Mouse (Mus musculus): ENCODE data around the gene Cbl.
A peak's percentile ranks its signal among the peaks of the same experiment; 100 is the strongest.
"Not testable (repeated sequence)": the region's sequence is repeated elsewhere in the genome, so short reads cannot be mapped to it uniquely, and the experiment has no call there.

The Cbl gene

DNA sequence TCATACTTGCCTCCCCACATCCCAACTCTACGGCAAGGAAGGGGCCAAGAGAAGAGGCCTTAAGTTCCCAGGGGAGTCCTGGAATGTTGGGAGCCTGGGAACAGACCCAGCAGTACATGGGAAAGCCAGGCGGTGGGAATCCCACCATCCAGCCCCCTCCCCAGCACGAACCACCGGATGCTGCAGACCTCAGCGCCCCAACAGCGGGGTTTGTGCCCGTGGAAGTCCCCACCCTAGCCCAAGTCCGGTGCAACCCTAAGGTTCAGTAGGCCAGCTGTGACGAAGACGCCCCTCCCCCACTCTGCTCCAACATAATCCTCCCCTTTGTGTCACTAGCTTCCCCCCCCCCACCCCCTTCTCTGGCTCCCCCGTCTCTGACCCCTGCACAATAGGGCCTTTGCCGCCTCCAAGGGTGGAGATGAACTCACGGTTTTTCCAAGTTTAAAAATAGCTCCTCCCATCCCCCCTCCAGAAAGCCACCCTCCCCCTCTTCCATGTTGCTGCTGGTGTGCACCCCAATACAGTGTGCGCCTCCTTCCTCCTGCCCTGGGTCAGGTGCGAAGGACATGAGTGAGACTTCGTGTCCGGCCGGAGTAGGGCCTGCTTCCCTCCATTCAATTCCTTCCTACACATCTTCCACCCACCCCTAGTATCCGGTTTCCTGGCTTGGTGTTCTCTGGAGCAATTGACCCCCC is 103.1 kb downstream of the Cbl start:
- DNase-seq (ENCODE audit: low read depth) = no peak

DNA sequence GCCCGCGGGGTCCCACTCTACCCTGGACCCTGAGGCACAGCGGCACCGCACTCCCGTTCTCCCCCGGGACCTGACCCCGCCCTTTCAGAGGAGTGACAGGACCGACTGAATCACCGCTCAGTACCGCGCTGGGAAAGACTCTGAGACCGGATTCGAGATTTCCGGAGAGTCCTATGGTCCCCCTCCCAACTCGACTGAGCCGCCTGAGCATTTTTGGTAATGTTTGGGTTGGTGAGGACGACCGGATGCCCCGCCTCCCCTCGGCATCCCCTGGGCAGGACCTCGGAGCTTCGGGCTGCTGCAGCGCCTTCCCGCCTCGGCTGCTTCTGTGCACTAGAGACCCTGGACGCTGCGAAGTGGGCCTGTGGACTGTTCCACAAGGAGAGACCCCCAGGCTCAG is 103.8 kb downstream of the Cbl start:
- no peak for DNase-seq (ENCODE audit: low read depth)

GRCm38 (mm10) chr9:44129633-44130032 is 104.2 kb downstream of the Cbl start:
- no peak for DNase-seq (ENCODE audit: low read depth)

DNA sequence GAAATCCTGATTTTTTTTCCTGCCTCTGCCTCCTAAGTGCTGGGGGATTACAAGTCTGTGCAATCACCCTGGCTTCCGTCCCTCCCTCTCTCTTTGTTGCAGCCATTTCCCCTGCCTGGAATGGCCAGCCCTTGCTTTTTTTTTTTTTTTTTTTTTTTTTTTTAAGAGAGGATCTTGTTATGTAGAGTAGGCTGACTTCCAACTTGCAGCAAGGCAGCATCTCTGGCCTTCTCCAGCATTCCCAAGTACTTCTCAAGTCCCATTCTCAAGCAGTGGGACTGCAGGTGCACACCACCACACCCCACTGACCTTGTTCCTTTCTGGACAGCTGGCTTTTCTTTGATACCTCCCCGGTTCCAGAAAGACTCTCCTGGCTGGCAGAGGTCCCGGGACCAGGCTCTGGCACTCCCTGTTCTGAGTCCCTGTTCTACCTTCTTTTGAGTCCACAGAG is 106.5 kb downstream of the Cbl start:
- no peak for DNase-seq (ENCODE audit: low read depth)

DNA sequence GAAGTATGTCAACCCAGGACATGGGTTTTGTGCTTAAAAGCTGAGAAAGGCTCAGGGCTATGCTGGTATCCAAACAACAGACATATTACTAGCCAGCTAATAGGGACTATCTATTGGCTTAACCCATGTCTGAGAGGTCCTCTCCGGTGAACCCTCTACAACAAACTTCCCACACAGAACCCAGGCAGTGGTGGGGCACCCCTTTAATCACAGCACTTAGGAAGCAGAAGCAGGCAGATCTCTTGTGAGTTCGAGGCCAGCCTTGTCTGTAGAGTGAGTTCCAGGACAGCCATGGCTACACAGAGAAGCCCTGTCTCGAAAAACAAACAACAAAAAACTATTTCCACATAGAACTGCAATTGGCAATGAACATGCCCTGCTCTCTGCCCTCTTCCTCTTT is 107.1 kb downstream of the Cbl start:
- DNase-seq (ENCODE audit: low read depth) = no peak

DNA sequence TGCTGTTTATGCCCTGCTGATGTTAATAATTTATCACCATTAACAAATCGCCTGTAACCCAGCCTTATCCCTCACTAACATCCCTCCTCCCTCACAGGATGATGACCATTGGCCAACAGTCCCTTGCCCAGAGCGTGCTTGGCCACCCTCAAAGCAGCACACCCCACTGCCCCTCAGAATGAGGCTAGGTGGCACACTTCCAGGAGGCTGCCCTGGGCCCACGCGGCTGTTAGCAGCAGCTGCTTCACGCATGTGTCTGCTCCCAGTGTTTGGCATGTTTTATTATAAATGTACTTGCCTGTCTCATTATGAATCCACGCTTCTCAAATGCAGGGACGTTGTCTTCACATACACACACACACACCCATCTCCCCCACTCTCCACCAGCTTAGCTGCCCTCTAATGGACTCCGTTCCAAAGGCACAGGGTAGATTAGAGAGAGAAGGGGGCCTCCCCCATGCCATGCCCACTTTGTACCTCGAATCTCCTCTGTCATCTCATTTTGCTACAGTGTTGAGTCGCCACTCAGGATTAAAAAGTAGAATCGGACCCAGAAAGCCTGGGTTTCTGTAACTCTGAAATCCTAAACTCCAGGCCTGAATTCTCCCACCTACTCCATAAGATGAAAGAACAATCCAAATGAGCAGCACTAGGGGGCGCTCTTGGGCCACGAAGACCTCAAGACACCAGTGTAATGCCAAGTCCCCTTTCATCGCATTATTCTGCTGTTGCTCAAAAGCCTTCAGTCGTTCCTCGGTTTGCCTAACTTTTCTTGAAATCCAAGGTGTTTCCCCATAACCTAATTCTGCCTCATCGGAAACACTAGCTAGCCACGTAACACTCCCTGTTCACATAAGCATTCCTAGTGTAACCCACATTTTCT is 108.1 kb downstream of the Cbl start:
- DNase-seq (ENCODE audit: low read depth) = peak; percentile 90

DNA sequence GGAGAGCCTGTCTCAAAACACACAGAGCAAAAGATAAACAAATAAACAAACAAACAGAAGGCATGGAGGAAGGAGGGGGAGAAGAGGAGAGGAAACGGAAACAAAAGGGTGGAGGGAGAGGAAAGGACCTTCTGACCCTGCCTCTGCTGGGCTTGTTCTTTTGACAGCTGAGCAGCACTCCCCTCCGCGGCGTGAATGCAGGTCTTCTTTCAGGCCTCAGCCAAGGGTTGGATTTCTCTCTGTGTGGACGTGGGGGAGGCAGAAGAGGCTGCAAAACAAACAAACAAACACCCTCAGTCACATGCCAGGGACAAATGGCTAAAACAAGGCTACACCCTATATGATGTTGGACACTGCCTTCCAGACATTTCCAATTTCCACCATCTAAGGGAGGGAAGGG is 108.8 kb downstream of the Cbl start:
- no peak for DNase-seq (ENCODE audit: low read depth)

DNA sequence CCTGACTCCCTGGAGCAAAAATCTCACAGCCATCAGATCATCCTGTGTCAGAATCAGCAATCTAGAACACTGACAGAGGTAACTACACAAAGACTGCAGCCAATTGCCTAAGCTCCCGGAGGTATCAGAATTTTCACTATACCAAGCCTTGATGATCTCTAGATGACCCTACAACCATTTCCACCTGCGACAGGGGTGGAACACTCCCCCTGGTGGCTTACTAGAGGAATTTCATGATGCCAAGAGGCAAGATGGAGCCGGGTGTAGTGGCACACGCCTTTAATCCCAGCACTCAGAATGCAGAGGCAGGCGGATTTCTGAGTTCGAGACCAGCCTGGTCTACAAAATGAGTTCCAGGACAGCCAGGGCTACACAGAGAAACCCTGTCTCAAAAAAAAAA is 109.5 kb downstream of the Cbl start:
- DNase-seq (ENCODE audit: low read depth) = no peak

DNA sequence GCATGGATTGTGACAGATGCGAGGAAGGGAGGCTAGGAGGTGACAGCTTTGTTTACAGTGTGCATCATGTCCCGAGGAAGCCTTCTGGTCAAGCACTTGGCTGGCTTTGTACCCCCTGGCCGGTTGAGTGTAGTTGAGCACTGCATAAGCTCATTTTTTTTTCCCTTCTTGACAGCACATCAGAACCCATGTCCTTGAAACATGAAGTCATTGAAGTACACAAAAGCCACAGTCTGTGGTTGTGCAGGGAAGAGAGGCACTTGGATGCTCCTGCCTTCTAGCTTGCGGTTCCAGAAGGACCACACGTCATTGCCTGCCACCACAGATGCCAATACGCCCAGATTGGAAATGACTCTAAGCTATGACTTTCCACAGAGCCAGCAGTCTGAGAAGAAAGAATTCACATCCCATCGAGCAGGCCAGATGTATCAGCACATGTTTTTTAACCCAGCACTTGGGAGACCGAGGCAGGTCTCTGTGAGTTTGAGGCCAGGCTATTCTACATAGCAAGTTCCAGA is 113.8 kb downstream of the Cbl start:
- DNase-seq (ENCODE audit: low read depth) = no peak

DNA sequence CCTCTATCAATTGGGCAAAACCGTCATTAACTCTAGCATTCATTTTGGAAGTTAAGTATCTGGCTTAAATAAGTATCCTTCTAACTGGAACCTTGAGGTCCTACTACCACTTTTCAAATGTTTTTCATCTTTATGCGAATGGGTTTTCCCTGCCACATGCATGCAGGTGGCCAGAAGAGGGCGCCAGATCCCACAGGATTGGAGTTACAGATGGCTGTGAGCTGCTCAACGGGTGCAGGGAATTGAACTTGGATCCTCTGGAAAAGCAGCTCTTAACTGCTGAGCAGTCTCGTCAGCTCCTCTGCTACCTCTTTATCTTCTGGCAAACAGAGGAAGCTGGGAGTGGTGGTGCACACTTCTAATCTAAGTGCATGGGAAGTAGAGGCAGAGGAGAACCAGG is 114.8 kb downstream of the Cbl start:
- DNase-seq (ENCODE audit: low read depth) = no peak

GRCm38 (mm10) chr9:44116182-44116581 is 117.7 kb downstream of the Cbl start:
- no peak for DNase-seq (ENCODE audit: low read depth)

DNA sequence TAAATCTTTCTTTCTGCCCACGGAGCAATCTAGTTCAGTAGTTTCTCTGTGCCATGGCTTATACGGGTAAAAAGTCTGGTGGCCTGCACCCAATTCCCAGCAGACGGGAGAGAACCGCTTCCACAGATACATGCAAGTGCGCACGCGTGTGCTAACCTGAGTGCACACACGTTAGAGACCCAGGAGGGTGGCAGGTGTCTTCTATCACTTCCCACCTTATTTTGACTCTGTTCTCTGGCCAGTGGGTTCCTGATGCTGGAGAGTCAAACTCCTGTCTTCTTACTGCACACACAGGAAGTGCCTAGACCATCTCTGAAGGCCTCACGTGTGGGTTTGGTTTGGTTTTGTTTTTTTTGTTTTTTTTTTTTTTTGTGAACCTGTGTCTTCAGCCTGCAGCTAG is 118.2 kb downstream of the Cbl start:
- DNase-seq (ENCODE audit: low read depth) = no peak

- no peak for DNase-seq (ENCODE audit: low read depth)
Observed at GRCm38 (mm10) chr9:44114453-44114852, 119.4 kb downstream of the Cbl start.

DNA sequence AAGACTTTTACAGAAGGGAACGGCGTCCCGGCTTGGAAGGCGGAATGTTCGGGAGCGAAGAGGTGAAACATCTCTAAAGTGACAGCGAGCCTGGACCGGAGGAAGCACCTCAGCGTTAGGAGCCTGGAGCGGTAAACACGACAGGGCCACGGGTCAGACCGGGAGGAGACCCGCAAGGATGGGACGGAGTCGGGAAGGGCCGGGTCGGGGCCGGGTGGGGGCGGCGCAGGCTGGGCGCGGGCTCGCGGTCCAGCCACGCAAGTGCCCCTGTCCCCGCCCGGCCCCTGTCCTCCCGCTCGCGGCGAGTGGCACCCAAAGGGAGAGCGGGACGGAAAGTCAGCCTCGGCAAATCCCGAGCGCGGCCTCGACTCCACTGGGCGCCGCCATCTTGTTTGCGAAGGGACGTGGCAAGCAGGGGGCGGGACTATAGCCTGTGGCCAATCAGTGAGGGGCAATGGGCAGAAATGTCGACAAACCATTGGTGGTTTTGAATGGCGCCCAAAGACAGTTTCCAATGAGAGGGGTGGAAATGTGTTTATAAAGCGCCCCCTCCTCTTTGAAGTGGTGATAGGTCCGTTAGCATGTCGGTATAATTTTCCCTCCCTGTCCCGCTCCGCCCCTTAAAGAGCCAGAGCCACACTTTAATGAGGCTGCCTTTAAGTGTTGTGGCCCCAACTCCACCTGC is 120.6 kb downstream of the Cbl start, which contains the start of the genes Gm49380 and Rnf26:
Gm49380 (minus strand) TSS at position 396 of the 685 bp plus-strand sequence.
Rnf26 (minus strand) TSS at position 413 of the 685 bp plus-strand sequence.
- peak; percentile 93 for DNase-seq (ENCODE audit: low read depth)

- not testable (repeated sequence) for DNase-seq (ENCODE audit: low read depth)
Observed at GRCm38 (mm10) chr9:44111909-44112308, 121.9 kb downstream of the Cbl start.

- DNase-seq (ENCODE audit: low read depth) = peak; percentile 73
Observed at GRCm38 (mm10) chr9:44109360-44110095, 124.3 kb downstream of the Cbl start.

- no peak for DNase-seq (ENCODE audit: low read depth)
Observed at GRCm38 (mm10) chr9:44108269-44109055, 125.4 kb downstream of the Cbl start.

DNA sequence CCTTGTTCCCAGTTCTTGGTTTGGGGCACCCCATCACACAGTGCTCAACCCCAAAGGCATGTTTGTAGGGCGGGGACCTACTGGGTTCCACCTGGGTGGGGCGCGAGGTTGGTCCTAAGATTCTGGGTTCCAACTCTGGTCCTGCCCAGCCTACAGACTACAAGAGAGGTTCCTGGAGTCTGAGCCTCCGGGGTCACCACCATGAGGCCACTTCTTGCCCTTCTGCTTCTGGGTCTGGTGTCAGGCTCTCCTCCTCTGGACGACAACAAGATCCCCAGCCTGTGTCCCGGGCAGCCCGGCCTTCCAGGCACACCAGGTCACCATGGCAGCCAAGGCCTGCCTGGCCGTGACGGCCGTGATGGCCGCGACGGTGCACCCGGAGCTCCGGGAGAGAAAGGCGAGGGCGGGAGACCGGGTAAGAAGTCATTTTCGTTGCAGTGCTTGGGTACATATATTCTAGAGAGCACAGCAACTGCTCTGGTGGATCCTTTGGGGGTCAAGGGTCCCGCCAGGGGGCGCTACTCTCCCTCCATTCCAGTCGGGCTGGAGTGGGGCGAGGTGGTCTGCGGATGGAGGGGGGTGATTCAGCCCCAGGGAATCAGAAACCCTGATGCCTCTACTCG is 126.2 kb downstream of the Cbl start:
- DNase-seq (ENCODE audit: low read depth) = no peak

- no peak for DNase-seq (ENCODE audit: low read depth)
Observed at GRCm38 (mm10) chr9:44107110-44107509, 126.7 kb downstream of the Cbl start, which contains the start of gene C1qtnf5. Gene C1qtnf5 (plus strand): TSS chr9:44107245.

DNA sequence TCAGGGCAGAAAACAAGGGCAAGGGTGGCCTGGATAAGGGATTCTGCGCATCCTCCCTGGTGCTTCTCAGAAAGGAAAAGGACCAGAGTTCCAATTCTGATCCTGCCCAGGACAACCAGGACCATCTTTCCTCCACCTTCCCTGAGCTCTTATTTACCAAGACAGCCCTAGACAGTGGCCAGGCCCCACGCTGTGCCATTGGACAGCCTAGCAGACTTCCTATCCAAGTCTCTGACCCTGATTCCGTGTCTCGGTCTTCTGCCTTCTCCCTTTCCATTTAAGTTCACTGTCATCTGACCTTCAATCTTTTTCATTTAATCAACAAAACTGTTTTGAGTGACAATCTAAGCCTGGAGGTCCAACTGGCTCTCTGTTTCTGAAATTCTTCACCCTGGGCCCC is 127.3 kb downstream of the Cbl start:
- DNase-seq (ENCODE audit: low read depth) = no peak

Data from c-Kit-positive CD71-negative TER-119-negative erythroid progenitor cells, embryonic 14.5 days (primary cell).